Mouse (Mus musculus): ENCODE data around the gene Zfp853.

GRCm38 (mm10) chr5:143269363-143270150 lies 23.9 kb downstream of the Zfp853 start, which contains the start of gene Zfp316:
- no peak for TF ChIP-seq CTCF (conservative IDR thresholded peaks at IDR 0.05; ENCODE audit: insufficient read depth, insufficient read length, low read depth, low read length)
- TF ChIP-seq POLR2A (IDR thresholded peaks at IDR 0.05; ENCODE audit: low read depth, low read length), result peak; percentile 68
